Mouse (Mus musculus) heart, adult 9 months (tissue): ENCODE measurements around the gene Unc13d.
"Not testable (repeated sequence)": the region's sequence is repeated elsewhere in the genome, so short reads cannot be mapped to it uniquely, and the experiment has no call there.

Source experiments
- DNase-seq, 2 experiments: peaks; one replicate each; pipeline ENCODE4 v3.0.0; 2022; ENCODE audit warnings: low spot score in 2 of 2

Gene Unc13d

GRCm38 (mm10) chr11:116077446-116078204 is at the start of gene Unc13d:
TSS of gene Unc13d (minus strand) at chr11:116077961.
- no peak for DNase-seq

- no peak for DNase-seq
These were observed 48.5 kb upstream of the Unc13d start for GRCm38 (mm10) chr11:116126261-116126660.

- not testable (repeated sequence) for DNase-seq
These were observed 44.0 kb upstream of the Unc13d start for GRCm38 (mm10) chr11:116121731-116122245.

- no peak for DNase-seq
These were observed 40.1 kb upstream of the Unc13d start for GRCm38 (mm10) chr11:116117819-116118218.

GRCm38 (mm10) chr11:116117241-116117640 is 39.5 kb upstream of the Unc13d start:
- DNase-seq, result no peak

- no peak for DNase-seq
These were observed 33.9 kb upstream of the Unc13d start for GRCm38 (mm10) chr11:116111611-116112203.

- no peak for DNase-seq
These were observed 33.3 kb upstream of the Unc13d start for GRCm38 (mm10) chr11:116111067-116111466.

- peak in 1 of 2 experiments; percentile 72 for DNase-seq
These were observed 32.8 kb upstream of the Unc13d start for GRCm38 (mm10) chr11:116110540-116110939.

GRCm38 (mm10) chr11:116110131-116110530 is 32.4 kb upstream of the Unc13d start:
- DNase-seq, result peak; percentile 91 to 92

GRCm38 (mm10) chr11:116109441-116110081 is 31.8 kb upstream of the Unc13d start:
- no peak for DNase-seq

- DNase-seq, result peak; percentile 89
These were observed 30.8 kb upstream of the Unc13d start for GRCm38 (mm10) chr11:116108464-116109137.

GRCm38 (mm10) chr11:116107777-116108285 is 30.1 kb upstream of the Unc13d start:
- DNase-seq, result no peak

GRCm38 (mm10) chr11:116106963-116107776 is 29.4 kb upstream of the Unc13d start:
- no peak for DNase-seq

- no peak for DNase-seq
These were observed 28.6 kb upstream of the Unc13d start for GRCm38 (mm10) chr11:116106154-116106962.

GRCm38 (mm10) chr11:116105065-116105464 is 27.3 kb upstream of the Unc13d start:
- DNase-seq, result no peak

GRCm38 (mm10) chr11:116104006-116104646 is 26.4 kb upstream of the Unc13d start:
- peak; percentile 89 to 92 for DNase-seq

GRCm38 (mm10) chr11:116103572-116103971 is 25.8 kb upstream of the Unc13d start:
- no peak for DNase-seq

GRCm38 (mm10) chr11:116102472-116102871 is 24.7 kb upstream of the Unc13d start:
- no peak for DNase-seq

- peak; percentile 84 to 89 for DNase-seq
These were observed 24.2 kb upstream of the Unc13d start for GRCm38 (mm10) chr11:116101931-116102381.
